In genomic region chr16:95064423-95064822, GRCm38 (mm10) we compare ENCODE assay signal across 17 mouse cellular contexts.
DNase-seq lines count a peak whose midpoint lies in the region; ATAC-seq and TF ChIP-seq lines count a peak whose summit lies in the region.
"Had no signal": no experiment of that assay in that cellular context is flagged by ENCODE, and none has a peak within 500 bp of the region (broad histone marks: within the 10 kb centered on the region; RNA-seq: fewer than 3 reads in every experiment).

No protein-coding gene starts in this region.

- TF ChIP-seq CTCF in midbrain, postnatal 0 days (IDR thresholded peaks at IDR 0.05), result no peak

- DNase-seq in frontal cortex, postnatal 36 days (ENCODE audit: low spot score in 2 of 2), result peak; percentile 6 to 7
- DNase-seq in frontal cortex, postnatal 14 days (ENCODE audit: low spot score in 2 of 2), result no peak
- peak; percentile 56 for DNase-seq in midbrain, postnatal 0 days (ENCODE audit: low spot score)
- peak; percentile 97 for DNase-seq in cerebellum, adult 9-10 months
- no peak for DNase-seq in liver
- DNase-seq: adrenal gland, postnatal 10 days; heart, postnatal 36 days; kidney, adult 18-20 months; kidney, postnatal 10 days; layer of hippocampus, postnatal 36 days; midbrain, embryonic 14.5 days; thymus, postnatal 25 days had no signal

- no peak overlapping the region for H3K27ac ChIP-seq in midbrain, postnatal 0 days (ENCODE audit: low read depth, low read length)
- no peak overlapping the region for H3K27ac ChIP-seq in midbrain, embryonic 15.5 days
- H3K27ac ChIP-seq: forebrain, embryonic 10.5 days; heart, embryonic 13.5 days; liver, embryonic 14.5 days had no signal

- 91% methylated on average over 6 of the region's 6 CpGs for WGBS in midbrain, postnatal 0 days
- WGBS in midbrain, embryonic 15.5 days, result 87% methylated on average over 6 of the region's 6 CpGs

- no peaks in the 10 kb centered on the region for H3K9me3 ChIP-seq in midbrain, postnatal 0 days (ENCODE audit: low read length)
- no peaks in the 10 kb centered on the region for H3K9me3 ChIP-seq in midbrain, embryonic 15.5 days
- H3K9me3 ChIP-seq: forebrain, embryonic 10.5 days; heart, embryonic 13.5 days had no signal

- ATAC-seq in midbrain, postnatal 0 days (ENCODE audit: low FRiP score), result no peak
- ATAC-seq in midbrain, embryonic 15.5 days (replicated peaks), result no peak
- no peak for ATAC-seq in CD4-positive, CD25-positive, alpha-beta regulatory T cell, adult 4 months

- H3K4me1 ChIP-seq in midbrain, postnatal 0 days (ENCODE audit: insufficient read depth, low read length), result no peaks in the 10 kb centered on the region
- H3K4me1 ChIP-seq in midbrain, embryonic 15.5 days, result no peaks in the 10 kb centered on the region
- H3K4me1 ChIP-seq: forebrain, embryonic 10.5 days; heart, embryonic 13.5 days had no signal

- no peak overlapping the region for H3K9ac ChIP-seq in midbrain, postnatal 0 days (replicated peaks; ENCODE audit: low read length, poor library complexity, severe bottlenecking)
- H3K9ac ChIP-seq in midbrain, embryonic 15.5 days, result no peak overlapping the region
- H3K9ac ChIP-seq: heart, embryonic 13.5 days; liver, embryonic 14.5 days had no signal

- no peaks in the 10 kb centered on the region for H3K27me3 ChIP-seq in midbrain, postnatal 0 days (ENCODE audit: insufficient read depth, low read length)
- no peaks in the 10 kb centered on the region for H3K27me3 ChIP-seq in midbrain, embryonic 15.5 days (replicated peaks)
- H3K27me3 ChIP-seq: heart, embryonic 13.5 days had no signal

- H3K36me3 ChIP-seq in midbrain, postnatal 0 days (ENCODE audit: insufficient read depth, low read length), result no peaks in the 10 kb centered on the region
- no peaks in the 10 kb centered on the region for H3K36me3 ChIP-seq in midbrain, embryonic 15.5 days (replicated peaks)
- H3K36me3 ChIP-seq: forebrain, embryonic 10.5 days; heart, embryonic 13.5 days had no signal

- H3K4me2 ChIP-seq in midbrain, postnatal 0 days (ENCODE audit: low read depth, low read length, poor library complexity, severe bottlenecking), result no peak overlapping the region
- H3K4me2 ChIP-seq in midbrain, embryonic 15.5 days, result no peak overlapping the region
- H3K4me2 ChIP-seq: heart, embryonic 13.5 days had no signal

- no peak overlapping the region for H3K4me3 ChIP-seq in midbrain, postnatal 0 days (ENCODE audit: low read depth, low read length)
- no peak overlapping the region for H3K4me3 ChIP-seq in midbrain, embryonic 15.5 days
- H3K4me3 ChIP-seq: forebrain, embryonic 10.5 days; heart, embryonic 13.5 days had no signal

Comparison
In these comparisons a context has a peak if more than half of its experiments do, and no peak if none do; other contexts are left out.
1. DNase-seq: peak in frontal cortex, postnatal 36 days (2 of 2), midbrain, postnatal 0 days (single experiment) and cerebellum, adult 9-10 months (single experiment); none in frontal cortex, postnatal 14 days (0 of 2) and liver (single experiment).